Mouse (Mus musculus): ENCODE results near the gene Tmigd3.

Gene Tmigd3

DNA sequence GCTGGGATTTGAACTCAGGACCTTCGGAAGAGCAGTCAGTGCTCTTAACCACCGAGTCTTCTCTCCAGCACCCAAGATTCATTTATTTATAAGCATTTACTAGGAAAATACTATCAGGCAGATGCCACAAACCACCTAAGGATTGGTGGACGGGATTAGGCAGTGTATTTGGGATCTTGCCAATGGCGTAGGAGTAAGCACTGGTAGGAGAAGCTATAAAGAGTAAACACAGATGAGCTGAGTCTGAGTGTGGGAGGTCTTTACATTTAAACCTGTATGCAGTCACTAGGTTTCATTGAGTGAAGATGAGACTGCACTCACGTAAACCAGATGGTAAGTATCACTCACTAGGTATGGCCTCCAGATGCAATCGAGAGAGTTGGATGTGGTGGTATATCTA, 63.2 kb downstream of the Tmigd3 start:
- DNase-seq (ENCODE audit: low spot score): no peak

DNA sequence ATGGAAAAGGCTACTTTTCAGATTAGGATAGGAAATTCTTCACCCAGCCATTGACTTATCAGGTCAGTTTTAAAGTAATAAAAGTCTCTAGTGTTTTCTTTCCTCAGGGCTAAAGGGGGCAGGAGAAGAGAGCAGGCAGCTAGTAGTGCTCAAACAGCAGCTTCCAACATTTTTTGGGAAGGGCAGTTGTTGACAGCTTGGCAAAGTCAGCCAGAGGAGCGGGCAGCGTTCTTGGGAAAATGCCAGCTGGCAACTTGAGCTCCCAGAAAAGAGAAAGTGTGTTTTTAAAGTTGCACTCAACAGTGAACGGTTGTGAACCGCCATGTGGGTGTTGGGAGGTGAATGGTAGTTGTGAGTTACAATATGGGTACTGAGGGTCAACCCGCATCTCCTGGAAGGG, 64.3 kb downstream of the Tmigd3 start:
- peak; percentile 68 for DNase-seq (ENCODE audit: low spot score)

DNA sequence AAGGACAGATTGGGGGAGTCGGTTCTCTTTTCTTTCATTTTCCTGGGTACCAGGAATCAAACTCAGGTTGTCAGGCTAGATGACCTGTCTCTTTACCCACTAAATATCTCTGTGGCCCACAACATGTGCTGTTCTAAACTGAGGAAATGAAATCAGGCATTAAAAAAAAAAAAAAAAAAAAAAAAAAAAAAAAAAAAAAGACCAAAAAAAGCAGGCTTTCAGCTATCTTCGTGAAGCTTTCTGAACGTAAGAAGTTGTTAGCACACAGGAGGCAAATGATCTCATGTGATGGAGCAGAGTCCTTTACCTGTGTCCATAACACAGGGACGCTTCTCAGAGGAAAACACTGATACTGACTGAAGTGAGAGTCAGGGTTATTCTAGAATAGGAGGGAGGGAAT, 65.4 kb downstream of the Tmigd3 start:
- no peak for DNase-seq (ENCODE audit: low spot score)

DNA sequence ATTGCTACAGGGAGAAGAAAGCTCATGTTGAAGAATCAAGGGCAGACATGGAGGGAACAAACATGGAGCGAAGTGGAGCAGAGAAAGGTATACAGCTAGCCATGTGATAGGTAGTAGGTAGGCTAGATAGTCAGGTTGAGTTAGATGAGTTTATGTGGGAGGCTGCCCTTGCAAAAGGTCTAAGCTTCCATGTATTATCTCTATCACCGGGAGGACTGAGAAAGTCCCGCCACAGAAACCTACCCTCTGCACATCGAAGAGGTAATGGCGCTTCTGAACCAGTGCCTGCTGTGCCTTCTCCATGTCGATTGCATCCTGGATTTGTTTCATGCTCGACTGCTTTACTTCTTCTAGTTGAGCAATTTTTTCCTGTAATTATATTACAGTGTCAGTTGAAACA, 80.6 kb downstream of the Tmigd3 start:
- no peak for DNase-seq (ENCODE audit: low spot score)

DNA sequence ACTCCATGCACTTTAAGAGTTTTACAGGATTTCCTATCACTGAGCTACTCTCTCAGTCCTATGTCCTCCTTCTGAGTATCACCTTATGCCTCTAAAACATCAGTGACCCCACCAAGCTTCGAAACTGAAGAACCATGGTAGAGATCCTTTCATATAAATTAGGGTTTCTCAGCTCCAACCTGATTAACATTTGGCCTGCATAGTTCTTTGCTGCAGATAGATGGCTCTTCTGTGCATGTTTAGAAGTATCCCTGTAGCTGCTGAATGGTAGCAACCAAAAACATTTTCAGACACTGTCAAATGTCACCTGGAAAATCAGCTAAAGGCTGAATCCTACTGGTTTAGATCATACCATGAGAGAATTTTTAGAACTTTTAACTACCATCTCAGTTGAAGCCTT, 86.5 kb downstream of the Tmigd3 start:
- DNase-seq (ENCODE audit: low spot score): no peak

DNA sequence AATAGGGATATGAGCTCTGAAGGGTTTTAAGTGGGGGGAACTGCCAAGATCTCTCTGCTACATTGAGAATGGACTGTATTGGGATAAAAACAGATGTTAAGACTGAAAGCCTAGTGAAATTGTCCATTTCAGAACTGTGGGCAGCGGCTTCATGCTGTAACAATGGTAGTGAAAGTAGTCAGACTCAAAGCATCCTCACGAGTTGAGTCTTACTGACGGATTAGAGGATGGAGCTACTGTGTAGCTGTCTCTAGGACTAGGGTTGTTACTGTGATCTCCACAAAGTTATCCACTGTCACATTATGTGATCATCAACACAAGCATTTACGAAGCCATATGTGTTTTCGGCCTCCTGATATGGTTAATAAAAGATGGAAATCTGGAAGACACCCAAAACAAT, 87.5 kb downstream of the Tmigd3 start:
- DNase-seq (ENCODE audit: low spot score): no peak

DNA sequence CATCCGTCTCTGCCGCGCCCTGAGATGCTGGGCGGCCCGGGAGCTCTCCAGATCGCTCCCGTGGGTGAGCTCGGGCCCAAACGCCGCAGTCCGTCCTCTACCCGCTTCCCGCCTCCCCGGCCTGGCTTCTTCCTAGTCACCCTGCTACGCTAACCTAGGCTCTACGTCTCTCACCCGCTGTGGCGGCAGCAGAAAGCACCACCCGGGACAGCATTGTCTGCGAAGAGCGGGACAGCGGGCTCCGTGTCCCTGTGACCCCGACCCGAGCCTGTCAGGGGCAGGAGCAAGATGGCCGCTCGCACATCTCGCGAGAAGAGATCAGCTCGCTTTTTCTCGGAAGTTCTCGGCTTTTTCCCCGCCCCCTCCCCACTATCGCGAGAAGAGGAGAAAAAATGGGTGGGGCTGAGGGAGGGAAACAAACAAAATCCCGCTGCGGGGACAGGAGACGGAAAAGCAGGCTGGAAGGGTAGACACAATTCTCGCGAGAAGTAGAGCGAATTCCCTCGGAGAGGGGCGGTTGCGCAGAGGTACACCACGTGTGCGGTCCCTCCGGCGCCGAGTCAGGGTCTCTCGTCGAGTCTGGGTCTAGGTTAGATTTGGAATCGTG, 88.4 kb downstream of the Tmigd3 start, which contains the start of gene Wdr77:
Gene Wdr77 (plus strand): TSS at position 396 of the 607 bp plus-strand sequence.
- peak; percentile 97 for DNase-seq (ENCODE audit: low spot score)

DNA sequence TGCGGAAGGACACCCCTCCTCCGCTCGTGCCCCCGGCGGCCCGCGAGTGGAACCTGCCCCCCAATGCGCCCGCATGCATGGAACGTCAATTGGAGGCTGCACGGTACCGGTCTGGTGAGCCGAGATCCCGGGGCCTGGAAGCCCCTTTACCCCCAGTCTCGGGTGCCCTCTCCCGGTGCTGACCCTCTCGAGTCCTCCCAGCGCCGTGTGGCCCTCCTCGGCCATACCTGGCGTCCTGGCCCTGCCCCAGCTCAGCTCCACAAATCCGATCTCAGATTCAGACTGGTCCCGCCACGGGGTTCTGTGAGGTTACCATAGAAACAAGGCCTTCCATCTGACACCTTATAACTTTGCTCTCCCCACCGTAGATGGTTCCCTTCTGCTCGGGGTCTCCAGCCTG, 88.9 kb downstream of the Tmigd3 start:
- no peak for DNase-seq (ENCODE audit: low spot score)

DNA sequence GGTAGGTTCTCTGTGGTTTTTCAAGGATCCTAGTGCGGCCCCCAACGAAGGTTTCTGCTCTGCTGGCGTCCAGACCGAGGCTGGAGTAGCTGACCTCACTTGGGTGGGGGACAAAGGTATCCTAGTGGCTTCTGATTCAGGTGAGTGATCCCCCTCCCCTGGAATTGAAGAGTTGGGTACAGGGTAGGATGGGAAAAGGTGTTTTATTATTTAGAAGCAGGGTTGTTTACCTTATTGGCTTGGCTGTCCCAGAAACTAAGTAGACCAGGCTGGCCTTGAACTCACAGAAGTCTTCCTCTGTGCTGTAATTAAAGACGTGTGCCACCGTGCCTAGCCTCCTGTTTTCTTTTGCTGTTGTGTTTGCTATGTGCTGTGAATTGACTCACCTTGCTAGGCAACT, 89.3 kb downstream of the Tmigd3 start, which contains the start of gene Atp5f1:
Gene Atp5f1 (minus strand): TSS at position 101 of the 400 bp plus-strand sequence.
- no peak for DNase-seq (ENCODE audit: low spot score)

DNA sequence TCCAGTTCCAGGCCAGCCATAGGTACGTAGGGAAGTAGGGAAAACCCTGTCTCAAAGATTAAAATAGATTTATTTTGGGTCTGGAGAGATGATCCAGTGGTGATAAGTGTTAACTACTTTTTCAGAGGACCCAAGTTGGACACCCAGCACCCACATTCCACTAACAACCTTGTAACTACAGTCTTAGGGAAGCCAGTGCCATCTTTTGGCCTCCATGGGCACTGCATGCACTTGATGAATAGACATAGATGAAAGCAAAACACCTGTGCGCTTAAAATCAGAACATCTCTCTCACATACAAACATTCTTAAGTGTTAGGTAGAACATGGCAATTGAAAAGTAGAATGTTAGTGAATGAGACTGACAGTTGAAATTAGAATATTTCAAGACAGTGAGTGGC, 90.0 kb downstream of the Tmigd3 start:
- no peak for DNase-seq (ENCODE audit: low spot score)

DNA sequence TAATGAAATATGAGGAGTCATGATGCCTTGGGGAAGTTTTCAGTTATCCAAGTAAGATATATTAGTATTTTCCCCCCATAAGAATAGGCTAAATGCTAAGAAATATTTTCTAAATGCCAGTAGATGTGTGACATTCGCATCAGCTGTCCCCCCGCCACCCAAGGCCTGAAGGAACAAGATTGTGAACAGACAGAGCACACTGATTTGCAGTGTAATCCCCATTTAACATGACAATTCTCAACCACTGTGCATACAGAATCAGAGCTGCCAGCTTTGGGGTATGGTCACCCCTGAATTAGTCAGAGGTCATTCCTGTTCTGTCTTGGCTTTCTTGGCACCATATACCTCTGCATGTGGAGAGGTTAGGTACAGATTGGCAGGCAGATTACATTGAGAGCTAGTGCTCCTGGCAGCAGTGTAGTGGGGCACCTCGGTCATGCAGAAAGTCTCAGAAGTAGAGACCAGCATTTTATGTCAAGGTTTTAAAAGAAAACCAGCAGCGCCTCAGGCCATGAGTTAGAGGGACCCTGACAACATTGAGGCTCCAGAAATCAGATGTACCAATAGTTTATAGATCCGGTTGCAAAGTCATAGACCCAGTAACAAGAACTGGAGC, 101.2 kb downstream of the Tmigd3 start:
- no peak for DNase-seq (ENCODE audit: low spot score)

DNA sequence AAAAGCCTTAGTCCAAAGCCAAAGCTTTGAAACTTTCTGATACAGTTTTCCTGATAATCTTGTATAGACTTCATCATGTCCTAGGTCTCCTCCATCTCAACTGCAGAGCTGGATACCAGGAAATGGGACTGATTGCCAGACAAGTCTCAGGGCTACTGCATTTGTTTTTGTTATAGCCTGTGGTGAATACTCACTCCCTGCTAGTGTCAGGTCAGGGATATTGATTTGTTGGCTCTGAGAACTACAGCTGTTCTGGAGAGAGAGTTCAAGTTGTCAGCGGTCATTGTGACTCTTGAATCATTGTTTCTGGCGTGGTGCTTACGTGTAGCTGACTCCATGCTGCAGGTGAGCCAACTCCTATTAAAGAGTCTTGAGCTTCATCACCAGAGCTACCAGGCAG, 102.7 kb downstream of the Tmigd3 start, which contains the start of gene Ovgp1:
Gene Ovgp1 (plus strand): TSS at position 301 of the 400 bp plus-strand sequence.
- no peak for DNase-seq (ENCODE audit: low spot score)
